Mouse (Mus musculus): Measurements from ENCODE around the gene Dgkd. TPM values are rescaled to one million over a fixed set of nuclear protein-coding genes. Genes with fewer than 3 reads are reported as not detected.

Dgkd gene
- polyA plus RNA-seq, 1 experiment from 2014 or later = 47.6 TPM

GRCm38 (mm10) chr1:87951641-87952040 is 98.6 kb downstream of the Dgkd start:
- POLR2A ChIA-PET = no interaction called here
- no peak for DNase-seq (ENCODE audit: low read depth, low spot score)
- ATAC-seq = no peak
- CTCF ChIA-PET = no interaction called here
- TF ChIP-seq CTCF (IDR thresholded peaks at IDR 0.05) = no peak
- in situ Hi-C loops (cut with MboI; ENCODE audit: low pct_unique_long_range_greater_than_20kb) = no loop called here
- H3K27me3 ChIP-seq = no peaks in the 10 kb centered on the region

GRCm38 (mm10) chr1:87953073-87953472 is 100.0 kb downstream of the Dgkd start:
- ATAC-seq = no peak
- no peaks in the 10 kb centered on the region for H3K27me3 ChIP-seq
- ChIA-PET POLR2A (no interaction called here), CTCF (no interaction called here)
- TF ChIP-seq CTCF (IDR thresholded peaks at IDR 0.05) = no peak
- in situ Hi-C loops (cut with MboI; ENCODE audit: low pct_unique_long_range_greater_than_20kb) = no loop called here
- DNase-seq (ENCODE audit: low read depth, low spot score) = no peak

- in situ Hi-C loops (cut with MboI; ENCODE audit: low pct_unique_long_range_greater_than_20kb) = no loop called here
- ATAC-seq (no peak), DNase-seq (ENCODE audit: low read depth, low spot score) (no peak)
- ChIA-PET CTCF (no interaction called here), POLR2A (interaction anchor here (0.6 kb wide), 1 partner anchor 1135 kb away, joined by 5 read pairs; no protein-coding TSS in a partner anchor)
- peak; percentile 50 for TF ChIP-seq CTCF (IDR thresholded peaks at IDR 0.05)
- no peaks in the 10 kb centered on the region for H3K27me3 ChIP-seq
Measured at GRCm38 (mm10) chr1:87958931-87959330, 105.8 kb downstream of the Dgkd start.

GRCm38 (mm10) chr1:87959532-87959931 is 106.4 kb downstream of the Dgkd start:
- CTCF ChIA-PET = interaction anchor here (1.4 to 1.9 kb wide), 2 partner anchors 10 to 37 kb away, joined by 3 to 6 read pairs; no protein-coding TSS in a partner anchor
- no peak for TF ChIP-seq CTCF (IDR thresholded peaks at IDR 0.05)
- DNase-seq (ENCODE audit: low read depth, low spot score) (no peak), ATAC-seq (no peak)
- in situ Hi-C loops (cut with MboI; ENCODE audit: low pct_unique_long_range_greater_than_20kb) = no loop called here
- POLR2A ChIA-PET = interaction anchor here (0.6 kb wide), 1 partner anchor 1136 kb away, joined by 5 read pairs; no protein-coding TSS in a partner anchor
- no peaks in the 10 kb centered on the region for H3K27me3 ChIP-seq

- peak; percentile 17 for ATAC-seq
- in situ Hi-C loops (cut with MboI; ENCODE audit: low pct_unique_long_range_greater_than_20kb) = no loop called here
- no peak for TF ChIP-seq CTCF (IDR thresholded peaks at IDR 0.05)
- ChIA-PET CTCF (interaction anchor here (1.4 to 1.9 kb wide), 2 partner anchors 11 to 37 kb away, joined by 3 to 6 read pairs; no protein-coding TSS in a partner anchor), POLR2A (no interaction called here)
- no peaks in the 10 kb centered on the region for H3K27me3 ChIP-seq
- DNase-seq (ENCODE audit: low read depth, low spot score) = no peak
Measured at GRCm38 (mm10) chr1:87959998-87960431, 106.9 kb downstream of the Dgkd start.

- in situ Hi-C loops (cut with MboI; ENCODE audit: low pct_unique_long_range_greater_than_20kb) = no loop called here
- ChIA-PET CTCF (interaction anchor here (1.7 to 1.9 kb wide), 2 partner anchors 12 to 13 kb away, joined by 3 to 6 read pairs; no protein-coding TSS in a partner anchor), POLR2A (interaction anchor here (1.0 kb wide), 1 partner anchor 9 kb away, joined by 3 read pairs; no protein-coding TSS in a partner anchor)
- TF ChIP-seq CTCF (IDR thresholded peaks at IDR 0.05) = no peak
- no peaks in the 10 kb centered on the region for H3K27me3 ChIP-seq
- ATAC-seq = peak; percentile 47
- DNase-seq (ENCODE audit: low read depth, low spot score) = no peak
Measured at GRCm38 (mm10) chr1:87960752-87961151, 107.7 kb downstream of the Dgkd start.

GRCm38 (mm10) chr1:87961459-87962167 is 108.5 kb downstream of the Dgkd start:
- DNase-seq (ENCODE audit: low read depth, low spot score) (no peak), ATAC-seq (no peak)
- in situ Hi-C loops (cut with MboI; ENCODE audit: low pct_unique_long_range_greater_than_20kb) = no loop called here
- H3K27me3 ChIP-seq = no peaks in the 10 kb centered on the region
- CTCF ChIA-PET = interaction anchor here (1.4 to 1.9 kb wide), 3 partner anchors 13 to 194 kb away, joined by 3 to 6 read pairs (median 3); no protein-coding TSS in a partner anchor
- POLR2A ChIA-PET = interaction anchor here (1.0 kb wide), 1 partner anchor 8 kb away, joined by 3 read pairs; no protein-coding TSS in a partner anchor
- no peak for TF ChIP-seq CTCF (IDR thresholded peaks at IDR 0.05)

- in situ Hi-C loops (cut with MboI; ENCODE audit: low pct_unique_long_range_greater_than_20kb) = no loop called here
- CTCF ChIA-PET = interaction anchor here (1.0 kb wide), 1 partner anchor 9 kb away, joined by 3 read pairs; no protein-coding TSS in a partner anchor
- no peaks in the 10 kb centered on the region for H3K27me3 ChIP-seq
- ATAC-seq (no peak), DNase-seq (ENCODE audit: low read depth, low spot score) (no peak)
- no peak for TF ChIP-seq CTCF (IDR thresholded peaks at IDR 0.05)
- POLR2A ChIA-PET = no interaction called here
Measured at GRCm38 (mm10) chr1:87970381-87970780, 117.3 kb downstream of the Dgkd start.

- CTCF ChIA-PET = interaction anchor here (1.2 to 1.7 kb wide), 2 partner anchors 10 to 17 kb away, joined by 3 to 5 read pairs; no protein-coding TSS in a partner anchor
- no peaks in the 10 kb centered on the region for H3K27me3 ChIP-seq
- no peak for TF ChIP-seq CTCF (IDR thresholded peaks at IDR 0.05)
- in situ Hi-C loops (cut with MboI; ENCODE audit: low pct_unique_long_range_greater_than_20kb) = no loop called here
- DNase-seq (ENCODE audit: low read depth, low spot score) (no peak), ATAC-seq (no peak)
- POLR2A ChIA-PET = no interaction called here
Measured at GRCm38 (mm10) chr1:87982291-87982690, 129.2 kb downstream of the Dgkd start.

- H3K27me3 ChIP-seq = no peaks in the 10 kb centered on the region
- DNase-seq (ENCODE audit: low read depth, low spot score) = no peak
- TF ChIP-seq CTCF (IDR thresholded peaks at IDR 0.05) = no peak
- POLR2A ChIA-PET = no interaction called here
- CTCF ChIA-PET = interaction anchor here (1.2 to 1.7 kb wide), 2 partner anchors 10 to 17 kb away, joined by 5 read pairs; no protein-coding TSS in a partner anchor
- ATAC-seq = no peak
- in situ Hi-C loops (cut with MboI; ENCODE audit: low pct_unique_long_range_greater_than_20kb) = no loop called here
Measured at GRCm38 (mm10) chr1:87992716-87993115, 139.6 kb downstream of the Dgkd start.

Other genes starting within 250 kb of the Dgkd start
- gene Inpp5d, start 233.0 kb upstream of the Dgkd start, polyA plus RNA-seq (2021) = 0.30 TPM
- gene Atg16l1, start 97.4 kb upstream of the Dgkd start, polyA plus RNA-seq (2021) = 39.7 TPM
- gene Sag, start 49.6 kb upstream of the Dgkd start, polyA plus RNA-seq (2021) = 0.19 TPM
- gene Usp40, start 155.3 kb downstream of the Dgkd start, polyA plus RNA-seq (2021) = 29.5 TPM
- gene Ugt1a10, start 202.1 kb downstream of the Dgkd start, polyA plus RNA-seq (2021) = 0.14 TPM
- 0.32 TPM for gene Ugt1a9, start 217.5 kb downstream of the Dgkd start, polyA plus RNA-seq (2021)
- not detected for gene Ugt1a8, start 234.5 kb downstream of the Dgkd start, polyA plus RNA-seq (2021)
- 46.3 TPM for gene Ugt1a7c, start 241.8 kb downstream of the Dgkd start, polyA plus RNA-seq (2021)
- gene Ugt1a6b, start 250.0 kb downstream of the Dgkd start, polyA plus RNA-seq (2021) = 4.2 TPM